Mouse (Mus musculus): ENCODE results near the gene Top1. TPM values are rescaled to one million over a fixed set of nuclear protein-coding genes. Genes with fewer than 3 reads are reported as not detected.

The Top1 gene
- total and polyA plus RNA-seq, 2 experiments from 2014 or later = 31.1 to 52.2 TPM

DNA sequence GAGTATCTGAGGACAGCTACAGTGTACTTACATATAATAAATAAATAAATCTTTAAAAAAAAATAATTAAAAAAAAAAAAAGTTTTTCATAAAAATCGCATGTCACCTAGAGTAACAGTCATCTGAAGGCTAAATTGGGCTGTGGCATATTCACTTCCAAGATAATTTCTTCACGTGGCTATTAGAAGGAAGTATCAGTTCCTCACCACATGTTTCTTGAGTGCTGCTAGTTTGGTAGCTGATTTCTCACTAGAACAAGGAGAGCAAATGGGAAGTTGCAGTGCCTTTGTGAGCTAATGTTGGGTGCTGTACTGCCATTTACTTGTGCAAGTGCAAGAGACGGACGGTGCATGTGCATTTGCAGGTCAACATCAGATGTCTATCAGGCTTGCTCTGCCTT lies 21.6 kb downstream of the Top1 start:
- no peak for ATAC-seq (ENCODE audit: low FRiP score)
- TF ChIP-seq CTCF (IDR thresholded peaks at IDR 0.05) = no peak
- WGBS = 96% methylated on average over 4 of the region's 4 CpGs

DNA sequence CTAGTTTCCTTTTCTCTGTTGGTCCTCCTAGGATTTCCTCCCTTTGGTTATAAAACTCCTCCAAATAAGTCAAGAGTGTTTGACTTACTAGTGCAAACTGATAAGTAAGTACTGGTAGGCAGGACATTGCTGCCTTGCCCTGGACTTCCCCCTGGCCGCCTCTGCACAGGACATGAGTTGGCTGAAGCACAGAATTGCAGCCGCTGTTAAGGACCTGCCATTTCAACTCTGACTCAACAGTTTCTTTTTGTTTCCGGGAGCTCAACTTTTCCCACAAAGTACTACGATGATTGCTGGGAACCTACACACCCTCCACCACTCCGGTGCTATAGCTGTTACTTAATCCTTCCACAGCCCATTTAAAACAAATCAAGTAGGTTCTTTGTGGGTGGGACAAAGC lies 54.6 kb downstream of the Top1 start:
- Histone ChIP-seq H3K9me3 (ENCODE audit: low read length) (no peaks in the 10 kb centered on the region), H3K4me1 (ENCODE audit: insufficient read depth, low read length) (no peaks in the 10 kb centered on the region), H3K27ac (ENCODE audit: low read depth, low read length) (no peak overlapping the region), H3K4me2 (ENCODE audit: low read depth, low read length, poor library complexity, severe bottlenecking) (no peak overlapping the region), H3K36me3 (ENCODE audit: insufficient read depth, low read length) (peaks cover 26% of the 10 kb centered on the region), H3K9ac (replicated peaks; ENCODE audit: low read length, poor library complexity, severe bottlenecking) (no peak overlapping the region), H3K4me3 (ENCODE audit: low read depth, low read length) (no peak overlapping the region), H3K27me3 (ENCODE audit: insufficient read depth, low read length) (no peaks in the 10 kb centered on the region)
- no peak for TF ChIP-seq CTCF (IDR thresholded peaks at IDR 0.05)
- DNase-seq (ENCODE audit: low spot score) = no peak
- 68% methylated on average over 5 of the region's 5 CpGs for WGBS
- ATAC-seq (ENCODE audit: low FRiP score) = no peak

More for the DNA sequence above, 21.6 kb downstream of the Top1 start:
- no peaks in the 10 kb centered on the region for H3K27me3 ChIP-seq (ENCODE audit: insufficient read depth, low read length)
- H3K36me3 ChIP-seq (ENCODE audit: insufficient read depth, low read length) = no peaks in the 10 kb centered on the region
- no peaks in the 10 kb centered on the region for H3K9me3 ChIP-seq (ENCODE audit: low read length)
- H3K4me1 ChIP-seq (ENCODE audit: insufficient read depth, low read length) = no peaks in the 10 kb centered on the region
- no peak for DNase-seq (ENCODE audit: low spot score)
- H3K4me2 ChIP-seq (ENCODE audit: low read depth, low read length, poor library complexity, severe bottlenecking) = no peak overlapping the region
- H3K4me3 ChIP-seq (ENCODE audit: low read depth, low read length) = no peak overlapping the region
- no peak overlapping the region for H3K9ac ChIP-seq (replicated peaks; ENCODE audit: low read length, poor library complexity, severe bottlenecking)
- H3K27ac ChIP-seq (ENCODE audit: low read depth, low read length) = no peak overlapping the region

DNA sequence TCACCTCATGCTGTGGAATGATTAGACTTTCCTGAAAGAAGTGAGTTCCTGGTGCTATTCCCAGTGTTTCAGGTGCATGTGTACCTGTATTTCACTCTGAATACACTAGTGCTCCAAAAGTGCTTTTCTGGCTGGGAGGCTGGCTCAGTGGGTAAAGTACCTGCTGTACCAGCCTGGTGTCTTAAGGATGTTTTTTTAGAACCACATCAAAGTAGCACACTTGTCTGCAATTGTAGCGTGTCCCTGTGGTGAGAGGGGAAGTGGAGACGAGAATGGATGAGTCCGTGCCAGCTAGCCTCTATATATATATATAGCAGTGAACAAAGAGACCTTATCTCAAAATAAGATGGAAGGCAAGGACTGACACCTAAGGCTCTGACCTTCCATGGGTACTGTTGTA lies 55.9 kb downstream of the Top1 start:
- Histone ChIP-seq H3K4me1 (ENCODE audit: insufficient read depth, low read length) (no peaks in the 10 kb centered on the region), H3K27me3 (ENCODE audit: insufficient read depth, low read length) (no peaks in the 10 kb centered on the region), H3K36me3 (ENCODE audit: insufficient read depth, low read length) (peaks cover 26% of the 10 kb centered on the region), H3K9ac (replicated peaks; ENCODE audit: low read length, poor library complexity, severe bottlenecking) (no peak overlapping the region), H3K4me2 (ENCODE audit: low read depth, low read length, poor library complexity, severe bottlenecking) (no peak overlapping the region), H3K9me3 (ENCODE audit: low read length) (no peaks in the 10 kb centered on the region), H3K27ac (ENCODE audit: low read depth, low read length) (no peak overlapping the region), H3K4me3 (ENCODE audit: low read depth, low read length) (no peak overlapping the region)
- ATAC-seq (ENCODE audit: low FRiP score) = no peak
- DNase-seq (ENCODE audit: low spot score) = no peak
- TF ChIP-seq CTCF (IDR thresholded peaks at IDR 0.05) = no peak
- WGBS = 78% methylated on average over 3 of the region's 3 CpGs

DNA sequence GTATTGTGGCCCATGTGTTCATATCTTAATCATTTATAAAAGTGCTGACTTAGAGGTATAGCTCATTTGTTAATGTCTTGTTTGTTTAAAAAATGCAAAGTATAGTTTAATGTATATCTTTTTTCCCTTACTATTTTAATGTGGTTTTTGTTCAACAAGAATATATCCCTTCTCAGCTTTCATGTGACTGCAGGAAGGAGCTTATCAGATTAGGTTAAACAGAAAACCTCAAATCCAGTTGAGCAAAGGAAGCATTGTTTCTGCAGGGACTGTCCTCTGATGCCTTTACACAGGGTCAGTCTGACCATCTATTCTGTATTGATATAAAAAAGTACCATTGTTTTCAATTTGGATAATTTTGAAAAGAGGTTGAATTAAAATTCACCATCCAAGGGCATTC lies 57.1 kb downstream of the Top1 start:
- no peak for TF ChIP-seq CTCF (IDR thresholded peaks at IDR 0.05)
- H3K9ac ChIP-seq (replicated peaks; ENCODE audit: low read length, poor library complexity, severe bottlenecking) = no peak overlapping the region
- H3K27ac ChIP-seq (ENCODE audit: low read depth, low read length) = no peak overlapping the region
- no peaks in the 10 kb centered on the region for H3K27me3 ChIP-seq (ENCODE audit: insufficient read depth, low read length)
- DNase-seq (ENCODE audit: low spot score) (no peak), ATAC-seq (ENCODE audit: low FRiP score) (no peak)
- no peaks in the 10 kb centered on the region for H3K4me1 ChIP-seq (ENCODE audit: insufficient read depth, low read length)
- no peak overlapping the region for H3K4me2 ChIP-seq (ENCODE audit: low read depth, low read length, poor library complexity, severe bottlenecking)
- peaks cover 23% of the 10 kb centered on the region for H3K36me3 ChIP-seq (ENCODE audit: insufficient read depth, low read length)
- no peaks in the 10 kb centered on the region for H3K9me3 ChIP-seq (ENCODE audit: low read length)
- no peak overlapping the region for H3K4me3 ChIP-seq (ENCODE audit: low read depth, low read length)

DNA sequence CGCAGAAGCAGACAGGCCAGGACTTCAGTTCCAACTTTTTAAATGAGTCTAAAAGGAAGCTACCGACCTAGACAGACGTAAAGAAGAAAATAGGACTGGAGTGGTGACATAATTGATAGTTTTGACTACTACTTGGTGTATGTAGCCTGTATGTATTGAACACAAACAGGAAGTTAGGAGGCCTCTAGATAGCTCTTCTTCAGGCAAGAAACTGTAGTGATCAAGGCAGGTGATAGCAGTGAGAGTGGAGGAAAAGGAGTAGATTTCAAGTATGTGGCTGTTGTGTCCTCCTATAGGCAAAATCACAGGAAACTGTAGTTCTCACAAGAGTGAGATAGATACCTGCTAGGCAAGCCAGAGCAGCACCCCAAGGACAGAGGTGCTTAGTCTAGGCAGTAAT lies 62.0 kb downstream of the Top1 start:
- Histone ChIP-seq H3K27me3 (ENCODE audit: insufficient read depth, low read length) (no peaks in the 10 kb centered on the region), H3K36me3 (ENCODE audit: insufficient read depth, low read length) (peaks cover 26% of the 10 kb centered on the region), H3K4me3 (ENCODE audit: low read depth, low read length) (no peak overlapping the region), H3K9ac (replicated peaks; ENCODE audit: low read length, poor library complexity, severe bottlenecking) (no peak overlapping the region), H3K4me2 (ENCODE audit: low read depth, low read length, poor library complexity, severe bottlenecking) (no peak overlapping the region), H3K4me1 (ENCODE audit: insufficient read depth, low read length) (no peaks in the 10 kb centered on the region), H3K9me3 (ENCODE audit: low read length) (no peaks in the 10 kb centered on the region), H3K27ac (ENCODE audit: low read depth, low read length) (no peak overlapping the region)
- DNase-seq (ENCODE audit: low spot score) = no peak
- ATAC-seq (ENCODE audit: low FRiP score) = no peak
- no peak for TF ChIP-seq CTCF (IDR thresholded peaks at IDR 0.05)
- WGBS = 74% methylated on average over 3 of the region's 3 CpGs

DNA sequence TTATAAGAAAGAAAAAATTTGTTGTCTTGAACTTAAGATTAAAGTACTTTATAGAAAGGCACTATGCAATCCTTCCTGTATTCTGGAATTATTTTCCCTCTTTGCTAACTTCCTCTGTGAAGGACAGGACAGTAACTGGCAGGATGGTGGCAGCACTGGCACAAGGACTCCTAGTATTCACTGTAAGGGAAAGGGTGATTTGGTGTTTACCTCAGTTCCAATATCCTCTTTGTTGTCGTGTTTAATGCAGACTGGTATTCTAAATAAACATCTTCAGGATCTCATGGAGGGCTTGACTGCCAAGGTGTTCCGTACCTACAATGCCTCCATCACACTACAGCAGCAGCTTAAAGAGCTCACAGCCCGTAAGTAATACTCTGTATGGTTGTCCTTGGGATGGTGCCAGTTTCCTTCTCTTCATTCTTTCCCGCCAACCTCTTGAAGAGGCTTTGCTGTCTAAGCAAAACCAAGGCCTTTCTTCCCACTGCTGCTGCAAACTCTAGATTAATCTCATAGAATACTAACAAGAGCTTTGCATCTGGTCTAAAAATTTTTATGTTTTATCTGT lies 69.9 kb downstream of the Top1 start:
- no peaks in the 10 kb centered on the region for H3K9me3 ChIP-seq (ENCODE audit: low read length)
- ATAC-seq (ENCODE audit: low FRiP score) (no peak), DNase-seq (ENCODE audit: low spot score) (peak; percentile 57)
- peaks cover 49% of the 10 kb centered on the region for H3K36me3 ChIP-seq (ENCODE audit: insufficient read depth, low read length)
- no peak overlapping the region for H3K4me3 ChIP-seq (ENCODE audit: low read depth, low read length)
- H3K9ac ChIP-seq (replicated peaks; ENCODE audit: low read length, poor library complexity, severe bottlenecking) = no peak overlapping the region
- TF ChIP-seq CTCF (IDR thresholded peaks at IDR 0.05) = peak; percentile 46
- H3K4me2 ChIP-seq (ENCODE audit: low read depth, low read length, poor library complexity, severe bottlenecking) = no peak overlapping the region
- 69% methylated on average over 4 of the region's 4 CpGs for WGBS
- no peaks in the 10 kb centered on the region for H3K27me3 ChIP-seq (ENCODE audit: insufficient read depth, low read length)
- no peaks in the 10 kb centered on the region for H3K4me1 ChIP-seq (ENCODE audit: insufficient read depth, low read length)
- H3K27ac ChIP-seq (ENCODE audit: low read depth, low read length) = no peak overlapping the region
